Mouse (Mus musculus): ENCODE measurements around the gene 4930467E23Rik.
"Not testable (repeated sequence)": the region's sequence is repeated elsewhere in the genome, so short reads cannot be mapped to it uniquely, and the experiment has no call there.

Gene 4930467E23Rik

GRCm38 (mm10) chr8:19711171-19711860 is 18.1 kb upstream of the 4930467E23Rik start:
- not testable (repeated sequence) for DNase-seq

GRCm38 (mm10) chr8:19712227-19712750 is 17.1 kb upstream of the 4930467E23Rik start:
- DNase-seq, result not testable (repeated sequence)

- DNase-seq, result not testable (repeated sequence)
These were observed 16.6 kb upstream of the 4930467E23Rik start for GRCm38 (mm10) chr8:19712816-19713215.

- not testable (repeated sequence) for DNase-seq
These were observed 16.0 kb upstream of the 4930467E23Rik start for GRCm38 (mm10) chr8:19713232-19713834.

- not testable (repeated sequence) for DNase-seq
These were observed 14.9 kb upstream of the 4930467E23Rik start for GRCm38 (mm10) chr8:19714426-19714825.

GRCm38 (mm10) chr8:19715266-19715665 is 14.1 kb upstream of the 4930467E23Rik start:
- DNase-seq, result not testable (repeated sequence)

GRCm38 (mm10) chr8:19717851-19718250 is 11.5 kb upstream of the 4930467E23Rik start:
- not testable (repeated sequence) for DNase-seq

- DNase-seq, result peak; percentile 22
These were observed 9.9 kb upstream of the 4930467E23Rik start for GRCm38 (mm10) chr8:19719513-19719912.

GRCm38 (mm10) chr8:19724871-19725270 is 4.5 kb upstream of the 4930467E23Rik start:
- not testable (repeated sequence) for DNase-seq

- not testable (repeated sequence) for DNase-seq
These were observed 22.4 kb downstream of the 4930467E23Rik start for GRCm38 (mm10) chr8:19751773-19752172.

GRCm38 (mm10) chr8:19754178-19754577 is 24.8 kb downstream of the 4930467E23Rik start:
- not testable (repeated sequence) for DNase-seq

- DNase-seq, result not testable (repeated sequence)
These were observed 25.6 kb downstream of the 4930467E23Rik start for GRCm38 (mm10) chr8:19754961-19755360.

- not testable (repeated sequence) for DNase-seq
These were observed 32.3 kb downstream of the 4930467E23Rik start for GRCm38 (mm10) chr8:19761660-19762059.

GRCm38 (mm10) chr8:19762860-19763592 is 33.6 kb downstream of the 4930467E23Rik start:
- not testable (repeated sequence) for DNase-seq

GRCm38 (mm10) chr8:19765531-19765930 is 36.2 kb downstream of the 4930467E23Rik start:
- not testable (repeated sequence) for DNase-seq

- DNase-seq, result not testable (repeated sequence)
These were observed 44.1 kb downstream of the 4930467E23Rik start for GRCm38 (mm10) chr8:19773461-19773860.

- DNase-seq, result not testable (repeated sequence)
These were observed 46.9 kb downstream of the 4930467E23Rik start for GRCm38 (mm10) chr8:19776311-19776710.

- DNase-seq, result not testable (repeated sequence)
These were observed 48.1 kb downstream of the 4930467E23Rik start for GRCm38 (mm10) chr8:19777500-19777899.

- DNase-seq, result not testable (repeated sequence)
These were observed 48.8 kb downstream of the 4930467E23Rik start for GRCm38 (mm10) chr8:19778126-19778525.

GRCm38 (mm10) chr8:19778891-19779290 is 49.5 kb downstream of the 4930467E23Rik start:
- DNase-seq, result not testable (repeated sequence)

GRCm38 (mm10) chr8:19780212-19780611 is 50.8 kb downstream of the 4930467E23Rik start:
- not testable (repeated sequence) for DNase-seq

GRCm38 (mm10) chr8:19780658-19781057 is 51.3 kb downstream of the 4930467E23Rik start:
- DNase-seq, result not testable (repeated sequence)

Data from cerebellum, adult 11 months (tissue).